Mouse (Mus musculus): Measurements from ENCODE around the gene Dhcr7.

The Dhcr7 gene

DNA sequence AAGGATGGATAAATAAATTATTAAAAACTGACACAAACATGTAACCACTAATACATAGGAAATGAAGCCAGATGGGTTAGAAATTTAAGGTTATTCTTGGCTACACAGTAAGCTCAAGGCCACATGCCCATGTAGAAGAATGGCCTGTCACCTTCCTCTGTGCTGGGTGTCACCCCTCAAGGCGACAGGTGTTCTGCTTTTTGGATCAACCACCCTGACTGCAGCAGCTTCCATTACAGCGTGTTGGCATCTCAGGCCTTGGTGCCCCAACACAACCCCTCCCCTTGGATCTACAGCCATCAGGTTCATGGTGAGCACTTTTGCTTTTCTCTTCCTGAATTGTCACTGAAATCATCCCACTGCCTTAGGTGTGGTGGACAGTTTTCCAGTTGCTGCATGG lies 9.7 kb downstream of the Dhcr7 start:
- no peak for DNase-seq (ENCODE audit: low read depth, low spot score)

- DNase-seq (ENCODE audit: low read depth, low spot score): no peak
Observed at GRCm38 (mm10) chr7:143833581-143834190, 10.7 kb downstream of the Dhcr7 start.

DNA sequence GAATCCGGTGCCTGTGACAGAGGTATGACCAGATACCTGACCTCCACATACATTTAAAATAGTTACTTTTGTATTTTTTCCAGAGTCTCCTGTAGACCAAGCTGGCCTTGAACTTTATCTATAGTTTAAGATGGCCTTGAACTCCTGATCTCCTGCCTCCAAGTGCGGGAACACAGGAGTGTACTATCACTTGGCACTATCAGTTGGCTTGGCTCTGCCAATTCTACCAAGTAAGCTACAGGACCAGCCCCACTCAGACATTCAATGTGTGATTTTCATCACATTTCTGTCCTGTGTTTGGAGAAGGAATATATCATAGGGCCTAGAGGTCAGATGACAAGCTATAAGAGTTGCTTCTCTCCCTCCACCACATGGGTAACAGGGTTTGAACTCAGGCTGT lies 11.4 kb downstream of the Dhcr7 start:
- DNase-seq (ENCODE audit: low read depth, low spot score): no peak

DNA sequence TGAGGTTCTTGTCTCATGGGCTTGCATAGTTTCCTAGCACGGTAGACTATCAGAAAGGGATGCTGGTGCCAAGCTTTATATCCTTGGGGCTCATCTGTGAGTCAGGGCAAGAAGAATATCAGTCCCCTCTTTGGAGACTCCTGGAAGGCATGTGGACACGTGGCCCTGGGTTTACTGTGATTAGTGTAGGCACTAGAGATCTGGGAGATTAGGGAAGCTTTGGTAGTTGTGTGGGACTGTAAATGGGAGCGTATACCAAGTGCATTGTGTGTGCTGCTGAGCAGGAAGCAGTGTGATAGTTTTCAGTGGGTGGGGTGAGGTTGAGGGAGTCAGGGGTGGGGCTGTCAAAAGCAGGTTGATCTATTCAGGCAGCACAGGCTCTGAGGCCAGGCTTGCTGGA lies 12.0 kb downstream of the Dhcr7 start:
- DNase-seq (ENCODE audit: low read depth, low spot score): peak; percentile 11

- no peak for DNase-seq (ENCODE audit: low read depth, low spot score)
Observed at GRCm38 (mm10) chr7:143837705-143838358, 14.9 kb downstream of the Dhcr7 start.

DNA sequence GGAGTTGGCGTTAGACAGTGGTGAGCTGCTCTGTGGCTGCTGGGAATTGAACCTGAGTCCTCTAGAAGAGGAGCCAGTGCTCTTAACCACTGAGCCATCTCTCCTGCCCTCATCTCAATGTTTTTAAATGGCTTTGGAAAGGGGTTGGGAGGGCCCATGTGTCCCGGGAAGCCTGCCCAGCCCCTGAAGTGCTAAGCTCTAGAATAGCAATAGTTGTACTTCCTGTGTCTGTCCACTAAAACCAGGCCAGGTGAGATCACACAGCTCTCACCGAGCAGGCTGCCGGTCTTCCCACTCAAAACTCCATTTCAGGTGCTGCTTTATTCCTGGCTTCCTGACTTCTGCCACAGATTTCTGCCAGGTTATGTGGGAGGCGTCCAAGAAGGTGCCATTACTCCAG lies 17.2 kb downstream of the Dhcr7 start:
- DNase-seq (ENCODE audit: low read depth, low spot score): no peak

- no peak for DNase-seq (ENCODE audit: low read depth, low spot score)
Observed at GRCm38 (mm10) chr7:143841301-143841700, 18.4 kb downstream of the Dhcr7 start.

DNA sequence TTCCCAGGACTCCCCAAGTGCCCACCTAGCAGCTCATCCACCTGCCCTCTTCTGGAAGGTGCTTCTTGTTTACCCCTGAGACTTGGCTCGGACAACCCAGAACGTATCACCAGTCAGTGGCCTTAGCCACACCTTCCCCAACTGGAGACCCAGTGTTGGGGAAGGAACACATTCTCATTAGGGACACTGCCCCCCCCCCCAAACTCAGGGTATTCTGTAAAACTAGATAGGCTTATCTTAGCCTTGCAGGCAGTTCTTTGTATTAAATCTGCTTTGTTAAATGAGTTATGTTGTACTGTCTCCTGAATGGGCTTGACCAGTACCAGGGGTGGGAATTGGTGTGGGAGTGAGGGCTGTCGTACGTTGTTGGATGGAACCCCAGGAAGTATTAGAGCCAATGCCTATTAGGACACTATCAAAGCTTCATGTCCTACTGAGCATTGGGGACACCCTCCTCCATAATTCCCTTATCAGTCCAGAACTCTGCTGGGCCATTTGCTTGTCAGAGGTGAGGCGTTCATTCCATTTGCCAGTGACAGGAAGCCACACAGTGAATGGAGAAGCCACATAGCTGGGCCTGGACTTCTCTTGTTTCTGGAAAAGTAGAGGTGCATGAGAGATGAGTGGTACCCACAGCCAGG lies 25.3 kb downstream of the Dhcr7 start:
- no peak for DNase-seq (ENCODE audit: low read depth, low spot score)

- no peak for DNase-seq (ENCODE audit: low read depth, low spot score)
Observed at GRCm38 (mm10) chr7:143848768-143849482, 26.0 kb downstream of the Dhcr7 start.

- DNase-seq (ENCODE audit: low read depth, low spot score): no peak
Observed at GRCm38 (mm10) chr7:143866538-143866937, 43.6 kb downstream of the Dhcr7 start, which contains the start of gene Gm498. Gm498 (plus strand) TSS chr7:143866838.

- no peak for DNase-seq (ENCODE audit: low read depth, low spot score)
Observed at GRCm38 (mm10) chr7:143868874-143869273, 45.9 kb downstream of the Dhcr7 start.

DNA sequence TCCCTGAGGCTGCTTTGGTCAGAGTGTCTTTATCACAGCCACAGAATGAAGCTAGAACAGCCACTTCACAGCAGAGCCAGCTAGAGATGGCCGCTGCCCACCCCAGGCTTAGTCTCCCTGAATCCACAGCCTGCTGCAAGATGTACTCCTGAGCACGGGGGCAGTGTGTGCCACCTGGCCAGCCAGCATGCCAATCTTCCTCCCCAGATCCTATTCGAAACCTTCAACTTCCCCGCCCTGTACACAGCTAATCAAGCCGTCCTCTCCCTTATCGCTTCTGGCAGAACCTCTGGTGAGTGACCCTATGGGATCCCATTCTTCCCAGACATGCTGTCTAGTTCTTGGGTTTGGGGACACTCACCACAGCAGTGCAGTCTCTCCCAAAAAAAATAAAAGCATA lies 60.8 kb downstream of the Dhcr7 start:
- no peak for DNase-seq (ENCODE audit: low read depth, low spot score)

GRCm38 (mm10) chr7:143891146-143891545 lies 68.2 kb downstream of the Dhcr7 start:
- DNase-seq (ENCODE audit: low read depth, low spot score): no peak

- peak; percentile 84 for DNase-seq (ENCODE audit: low read depth, low spot score)
Observed at GRCm38 (mm10) chr7:143892361-143892760, 69.4 kb downstream of the Dhcr7 start.

All from R1 (cell line).